Mouse (Mus musculus): Measurements from ENCODE around the gene Armc7.
"Not testable (repeated sequence)": the region's sequence is repeated elsewhere in the genome, so short reads cannot be mapped to it uniquely, and the experiment has no call there.

The Armc7 gene

DNA sequence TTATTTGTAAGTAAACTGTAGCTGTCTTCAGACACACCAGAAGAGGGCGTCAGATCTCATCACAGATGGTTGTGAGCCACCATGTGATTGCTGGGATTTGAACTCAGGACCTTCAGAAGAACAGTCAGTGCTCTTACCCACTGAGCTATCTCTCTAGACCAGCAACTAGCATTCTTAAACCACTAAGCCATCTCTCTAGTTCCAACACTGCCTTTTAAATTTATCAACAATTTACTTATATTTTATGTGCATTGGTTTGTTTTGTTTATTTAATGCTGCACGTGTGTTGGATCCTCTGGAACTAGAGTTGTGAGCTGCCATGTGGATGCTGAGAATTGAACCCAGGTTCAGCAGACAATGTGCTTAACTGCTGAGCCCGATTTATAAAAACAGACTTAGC lies 51.0 kb downstream of the Armc7 start:
- not testable (repeated sequence) for DNase-seq (ENCODE audit: low spot score)

DNA sequence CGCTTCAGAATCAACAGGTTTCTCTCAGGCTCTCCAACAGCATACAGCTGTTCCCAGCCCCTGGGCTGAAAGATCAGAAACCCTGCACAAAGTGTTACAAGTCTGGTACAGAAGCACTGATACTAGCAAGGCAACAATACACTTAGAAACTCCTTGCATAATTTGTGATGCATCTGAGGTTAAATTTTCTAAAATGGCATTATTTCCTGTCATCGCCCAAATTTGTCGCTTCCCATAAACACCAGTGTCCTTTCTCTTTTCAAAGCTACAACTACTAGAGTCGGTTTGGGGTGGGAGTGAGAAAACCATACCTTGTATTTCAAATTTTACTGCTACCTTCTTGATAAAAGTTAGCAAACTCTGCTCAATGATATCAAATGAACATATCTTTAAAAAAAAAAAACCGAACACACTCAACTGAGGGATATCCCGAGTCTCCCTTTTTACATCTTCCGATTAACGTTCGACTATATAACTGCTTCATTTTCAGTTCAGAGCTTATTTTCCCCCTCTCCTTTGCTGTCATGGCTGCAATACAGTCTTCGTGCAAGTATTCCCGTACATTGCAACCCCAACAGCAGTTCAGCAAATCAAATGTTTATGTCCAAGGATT lies 59.4 kb downstream of the Armc7 start:
- peak; percentile 41 for DNase-seq (ENCODE audit: low spot score)

DNA sequence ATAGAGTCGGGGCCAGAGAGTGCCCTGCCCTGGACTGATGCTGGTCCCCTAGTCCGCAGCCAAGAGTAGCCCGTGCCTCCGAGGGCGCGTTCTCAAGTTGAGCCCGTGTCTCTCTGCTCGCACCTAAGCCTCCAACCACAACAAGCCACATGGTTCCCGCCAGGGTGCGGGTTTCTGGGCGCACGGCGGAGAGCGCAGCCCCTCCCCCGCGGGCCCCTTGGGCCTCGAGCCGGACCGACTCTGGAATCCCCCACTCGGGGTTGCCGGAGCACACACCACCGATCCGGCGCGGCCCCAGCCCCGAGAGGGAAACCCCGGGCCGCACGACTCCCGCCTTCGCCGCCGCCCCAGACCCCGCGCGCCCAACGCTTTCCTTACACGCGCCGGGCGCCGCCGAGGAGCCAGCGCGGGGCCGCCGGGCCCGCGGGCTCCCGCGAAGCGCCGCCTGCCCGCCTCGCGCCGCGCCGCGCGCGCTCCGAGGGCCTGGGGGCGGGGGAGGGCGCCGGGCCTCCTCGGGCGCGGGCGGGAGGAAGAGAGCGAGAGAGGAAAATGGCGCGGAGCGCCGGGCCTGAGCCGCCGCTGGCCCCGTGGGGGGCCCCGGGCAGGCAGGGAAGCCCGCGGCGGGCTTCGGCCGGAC lies 60.1 kb downstream of the Armc7 start:
- peak; percentile 82 for DNase-seq (ENCODE audit: low spot score)

DNA sequence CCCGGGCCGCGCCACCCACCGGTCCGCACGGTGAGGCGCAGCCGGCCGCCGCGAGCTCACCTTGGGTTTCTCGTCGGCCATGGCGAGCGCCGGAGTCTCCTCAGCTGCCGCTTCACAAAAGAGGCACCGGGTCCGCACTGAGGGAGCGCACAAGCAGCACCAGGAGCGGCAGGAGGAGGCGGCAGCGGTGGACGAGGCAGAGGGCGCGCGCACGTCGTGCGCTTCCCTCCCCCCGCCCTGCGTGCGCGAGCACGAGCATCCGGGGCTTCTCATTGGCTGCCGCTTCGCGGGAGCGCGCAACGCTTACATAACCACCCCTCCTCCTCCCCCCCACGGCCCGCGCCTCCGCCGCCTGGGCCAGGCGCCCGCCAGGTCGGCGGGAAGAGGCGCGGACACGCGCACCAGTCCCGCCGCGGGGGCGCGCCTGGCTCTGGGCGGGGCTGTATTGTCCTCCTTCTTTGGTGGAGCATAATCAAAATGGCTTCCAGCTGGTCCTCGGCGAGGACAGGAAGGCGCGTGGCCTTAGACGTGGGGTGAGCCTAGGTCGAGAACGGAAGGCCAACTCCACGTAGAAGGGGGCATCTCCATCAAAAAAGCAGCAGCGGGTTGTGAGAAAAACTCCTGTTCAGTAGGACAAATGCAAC lies 60.7 kb downstream of the Armc7 start, which contains the start of gene Sumo2:
Sumo2 (minus strand) TSS at position 239 of the 644 bp plus-strand sequence.
- peak; percentile 99 for DNase-seq (ENCODE audit: low spot score)

DNA sequence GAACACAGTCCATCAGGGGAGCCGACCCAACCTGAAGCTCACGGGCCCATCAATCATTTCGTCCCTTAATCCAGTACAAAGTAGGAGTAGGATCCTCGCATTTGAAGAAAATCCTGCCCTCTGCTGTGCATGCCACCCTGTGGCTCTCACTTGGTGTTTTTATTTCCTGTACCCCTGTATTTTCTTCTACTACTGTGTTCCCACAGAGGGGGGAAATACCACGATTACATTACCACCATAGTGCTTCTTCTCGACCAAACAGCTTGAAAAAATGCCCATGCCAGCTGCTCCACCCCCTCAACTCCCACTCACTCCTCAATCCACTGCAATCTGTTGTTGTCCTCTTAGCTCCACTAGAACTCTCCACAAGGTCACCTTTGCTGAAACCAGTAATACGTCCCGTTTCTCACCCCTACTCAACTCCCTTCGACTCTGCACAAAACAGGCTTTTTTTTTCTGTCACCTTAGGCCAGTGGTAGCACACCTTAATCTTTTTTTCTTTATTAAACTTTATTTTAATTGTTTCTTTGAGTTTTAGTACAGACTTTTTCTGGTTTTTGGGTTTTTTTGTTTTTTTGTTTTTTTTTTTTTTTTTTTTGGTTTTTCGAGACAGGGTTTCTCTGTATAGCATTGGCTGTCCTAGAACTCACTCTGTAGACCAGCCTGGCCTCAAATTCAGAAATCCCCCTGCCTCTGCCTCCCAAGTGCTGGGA lies 61.5 kb downstream of the Armc7 start:
- DNase-seq (ENCODE audit: low spot score), result peak; percentile 44

DNA sequence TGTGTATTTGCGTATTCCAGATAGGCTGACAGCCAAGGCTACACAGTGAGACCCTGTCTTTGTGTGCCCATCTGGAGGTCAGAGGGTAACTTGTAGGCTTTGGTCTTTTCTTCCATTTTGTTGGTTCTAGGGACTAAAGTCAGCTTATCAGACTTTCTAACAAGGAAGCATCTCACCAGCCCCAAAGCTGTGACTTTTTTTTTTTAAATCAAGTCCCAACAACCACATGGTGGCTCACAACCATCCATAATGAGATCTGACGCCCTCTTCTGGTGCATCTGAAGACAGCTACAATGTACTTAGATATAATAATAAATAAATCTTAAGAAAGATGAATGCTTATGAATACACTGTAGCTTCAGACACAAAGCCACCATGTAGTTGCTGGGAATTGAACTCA lies 62.6 kb downstream of the Armc7 start:
- DNase-seq (ENCODE audit: low spot score), result no peak

Measured in testis, postnatal 10 days (tissue).